Mouse (Mus musculus): ENCODE results near the gene Med12l. TPM values are rescaled to one million over a fixed set of nuclear protein-coding genes. Genes with fewer than 3 reads are reported as not detected.
A peak's percentile ranks its signal among the peaks of the same experiment; 100 is the strongest.

Med12l gene
- total and polyA plus RNA-seq, 2 experiments from 2014 or later, result 2.1 to 19.2 TPM

DNA sequence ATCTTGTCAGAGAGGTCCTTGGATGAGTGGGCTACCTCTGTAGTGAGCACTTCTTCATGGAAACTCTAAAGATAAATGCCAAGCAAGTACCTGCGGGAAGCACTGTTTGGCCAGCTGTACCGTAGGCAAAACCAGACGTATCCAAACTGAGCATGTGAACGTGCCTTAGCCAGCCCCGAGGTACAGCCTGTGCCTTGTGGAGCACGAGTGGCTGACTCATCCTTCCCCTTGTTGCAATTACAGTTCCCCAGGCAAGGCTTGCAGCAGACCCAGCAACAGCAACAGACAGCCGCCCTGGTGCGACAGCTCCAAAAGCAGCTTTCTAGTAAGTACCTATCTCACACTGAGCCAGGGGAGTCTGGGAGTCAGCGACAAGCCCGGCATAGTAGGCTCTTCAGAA lies 307.0 kb downstream of the Med12l start:
- no peaks in the 10 kb centered on the region for H3K4me1 ChIP-seq (ENCODE audit: insufficient read depth)
- no peak for DNase-seq
- H3K27ac ChIP-seq (ENCODE audit: low read depth, low read length), result no peak overlapping the region
- H3K4me3 ChIP-seq (ENCODE audit: low read depth, low read length), result no peak overlapping the region
- no peaks in the 10 kb centered on the region for H3K36me3 ChIP-seq (ENCODE audit: insufficient read depth)
- no peaks in the 10 kb centered on the region for H3K9me3 ChIP-seq (ENCODE audit: low read length)
- H3K9ac ChIP-seq, result no peak overlapping the region
- TF ChIP-seq CTCF (IDR thresholded peaks at IDR 0.05; ENCODE audit: low read depth), result no peak
- no peak for ATAC-seq
- H3K27me3 ChIP-seq (ENCODE audit: insufficient read depth, low read length), result no peaks in the 10 kb centered on the region
- 86% methylated on average over 10 of the region's 10 CpGs for WGBS
- no peak overlapping the region for H3K4me2 ChIP-seq (ENCODE audit: low read depth)

DNA sequence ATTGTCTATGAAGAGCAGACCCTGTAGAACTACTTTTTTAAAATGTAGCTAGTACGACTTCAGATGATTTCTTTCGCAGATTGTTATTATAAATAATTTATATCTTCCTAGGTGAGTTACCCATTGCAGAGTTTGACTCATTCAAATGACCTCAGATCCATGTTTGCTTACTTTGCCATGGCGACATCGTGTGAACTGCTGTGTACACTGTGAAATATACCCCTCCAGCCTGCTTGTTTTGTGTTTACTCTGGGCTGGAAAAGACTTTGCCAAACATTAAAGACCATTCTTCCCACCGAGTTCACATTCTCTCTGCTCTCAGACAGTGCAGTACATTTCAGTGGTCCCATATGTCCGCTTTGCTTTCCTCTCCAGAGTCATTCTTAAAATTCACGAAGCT lies 310.5 kb downstream of the Med12l start:
- no peaks in the 10 kb centered on the region for H3K4me1 ChIP-seq (ENCODE audit: insufficient read depth)
- H3K27ac ChIP-seq (ENCODE audit: low read depth, low read length), result no peak overlapping the region
- no peak overlapping the region for H3K4me3 ChIP-seq (ENCODE audit: low read depth, low read length)
- H3K27me3 ChIP-seq (ENCODE audit: insufficient read depth, low read length), result no peaks in the 10 kb centered on the region
- H3K9me3 ChIP-seq (ENCODE audit: low read length), result no peaks in the 10 kb centered on the region
- 80% methylated on average over 7 of the region's 7 CpGs for WGBS
- peaks cover 5% of the 10 kb centered on the region; the same call in 1 of the 2 replicates for H3K36me3 ChIP-seq (ENCODE audit: insufficient read depth)
- H3K4me2 ChIP-seq (ENCODE audit: low read depth), result no peak overlapping the region
- no peak overlapping the region for H3K9ac ChIP-seq
- TF ChIP-seq CTCF (IDR thresholded peaks at IDR 0.05; ENCODE audit: low read depth), result no peak
- ATAC-seq (no peak), DNase-seq (no peak)

DNA sequence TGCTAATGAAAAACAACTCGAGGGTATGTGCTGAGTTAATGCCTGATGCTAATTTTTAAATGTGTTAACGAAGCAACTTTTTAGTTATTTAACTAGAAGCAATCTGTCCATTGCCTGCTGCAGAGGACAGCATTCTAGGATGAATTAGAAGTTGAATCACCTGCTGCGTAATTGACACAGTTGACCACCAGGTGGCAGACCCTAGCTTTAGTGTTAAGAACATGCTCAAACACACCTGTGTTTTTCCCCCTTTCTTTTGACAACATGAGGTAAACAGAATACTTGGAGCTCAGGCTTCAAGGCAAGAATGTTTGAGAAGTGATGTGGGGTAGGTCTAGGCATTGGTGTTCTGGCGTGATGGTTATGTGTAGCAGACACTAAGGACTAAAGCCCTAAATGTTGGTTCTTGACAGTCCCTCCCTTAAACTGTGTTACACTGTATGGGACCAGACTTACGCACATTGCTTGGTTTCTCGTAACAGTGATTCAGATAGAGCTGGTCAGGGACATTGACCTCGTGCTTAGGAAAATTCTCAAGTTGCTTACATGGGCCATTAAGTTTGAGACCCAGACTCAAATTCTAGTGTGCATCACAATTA lies 315.8 kb downstream of the Med12l start:
- Histone ChIP-seq H3K9ac (no peak overlapping the region), H3K4me3 (ENCODE audit: low read depth, low read length) (no peak overlapping the region), H3K27ac (ENCODE audit: low read depth, low read length) (no peak overlapping the region), H3K36me3 (ENCODE audit: insufficient read depth) (peaks cover 5% of the 10 kb centered on the region; the same call in 1 of the 2 replicates), H3K4me1 (ENCODE audit: insufficient read depth) (no peaks in the 10 kb centered on the region), H3K27me3 (ENCODE audit: insufficient read depth, low read length) (no peaks in the 10 kb centered on the region), H3K4me2 (ENCODE audit: low read depth) (no peak overlapping the region), H3K9me3 (ENCODE audit: low read length) (no peaks in the 10 kb centered on the region)
- ATAC-seq, result peak; percentile 68; the same call in 1 of the 2 replicates
- WGBS, result 44% methylated on average over 7 of the region's 7 CpGs
- DNase-seq, result peak; percentile 72
- peak; percentile 77 for TF ChIP-seq CTCF (IDR thresholded peaks at IDR 0.05; ENCODE audit: low read depth)

DNA sequence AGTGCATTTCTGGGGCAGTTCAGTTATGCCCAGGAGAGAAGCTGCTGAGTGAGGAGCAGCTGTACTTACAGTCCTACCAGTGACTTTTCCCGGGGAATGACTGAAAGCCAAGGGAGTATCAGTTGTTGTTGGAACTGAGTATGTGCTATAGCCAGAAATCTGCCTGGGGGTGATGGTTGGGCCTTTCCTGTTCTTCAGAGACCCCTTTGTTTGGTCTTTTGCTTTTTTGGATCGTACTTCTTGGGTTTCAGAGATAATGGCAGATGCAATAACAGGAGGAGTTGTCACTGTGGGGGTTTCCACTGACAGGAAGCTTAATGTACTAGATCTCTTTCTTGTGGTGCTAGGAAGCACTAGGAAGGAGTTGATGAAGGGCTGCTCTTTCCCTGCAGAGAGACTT lies 322.9 kb downstream of the Med12l start:
- no peaks in the 10 kb centered on the region for H3K4me1 ChIP-seq (ENCODE audit: insufficient read depth)
- no peak for TF ChIP-seq CTCF (IDR thresholded peaks at IDR 0.05; ENCODE audit: low read depth)
- 94% methylated on average over 2 of the region's 2 CpGs for WGBS

DNA sequence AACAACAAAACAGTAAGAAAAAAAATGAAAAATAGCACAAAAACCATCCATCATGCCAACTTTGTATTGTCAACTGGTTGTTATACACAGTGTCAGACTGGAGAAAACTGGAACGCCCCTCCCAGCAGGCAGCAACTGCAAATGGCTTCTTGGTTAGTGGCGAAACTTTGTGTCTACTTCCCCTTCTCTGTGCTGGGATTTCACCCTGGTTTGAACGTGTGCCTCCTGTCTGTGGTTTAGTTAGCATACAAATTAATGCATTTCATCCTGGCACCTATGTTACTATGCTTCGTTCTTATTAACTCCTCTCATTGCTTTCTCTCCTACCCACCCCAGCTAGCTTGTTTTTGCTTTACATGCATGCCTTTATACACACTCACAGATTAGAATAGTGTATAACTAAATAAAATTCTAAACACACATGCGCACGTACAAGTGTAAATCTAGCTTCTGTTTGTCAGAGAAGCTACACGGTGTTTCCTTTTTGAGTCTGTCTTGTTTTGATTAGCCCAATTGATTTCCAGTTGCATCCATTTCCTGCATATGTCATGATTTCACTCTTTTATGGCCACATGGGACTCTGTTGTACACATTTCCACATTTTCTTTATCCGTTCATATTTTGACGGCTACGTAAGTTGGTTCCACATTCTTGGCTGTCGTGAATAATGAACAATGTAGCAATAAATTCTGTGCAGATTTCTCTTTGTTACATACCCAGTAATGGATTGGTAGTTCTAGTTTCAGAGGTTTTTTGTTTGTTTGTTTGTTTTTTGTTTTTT lies 336.2 kb downstream of the Med12l start:
- H3K4me3 ChIP-seq (ENCODE audit: low read depth, low read length), result no peak overlapping the region
- DNase-seq, result no peak
- no peaks in the 10 kb centered on the region for H3K36me3 ChIP-seq (ENCODE audit: insufficient read depth)
- no peaks in the 10 kb centered on the region for H3K27me3 ChIP-seq (ENCODE audit: insufficient read depth, low read length)
- WGBS, result 66% methylated on average over 11 of the region's 11 CpGs
- H3K9me3 ChIP-seq (ENCODE audit: low read length), result no peaks in the 10 kb centered on the region
- ATAC-seq, result no peak
- H3K4me2 ChIP-seq (ENCODE audit: low read depth), result no peak overlapping the region
- TF ChIP-seq CTCF (IDR thresholded peaks at IDR 0.05; ENCODE audit: low read depth), result no peak
- H3K4me1 ChIP-seq (ENCODE audit: insufficient read depth), result peaks cover 6% of the 10 kb centered on the region; the same call in 1 of the 2 replicates
- H3K9ac ChIP-seq, result no peak overlapping the region
- no peak overlapping the region for H3K27ac ChIP-seq (ENCODE audit: low read depth, low read length)

More for the DNA sequence above, 322.9 kb downstream of the Med12l start:
- DNase-seq (no peak), ATAC-seq (no peak)
- no peak overlapping the region for H3K4me2 ChIP-seq (ENCODE audit: low read depth)
- H3K4me3 ChIP-seq (ENCODE audit: low read depth, low read length), result no peak overlapping the region
- no peaks in the 10 kb centered on the region for H3K27me3 ChIP-seq (ENCODE audit: insufficient read depth, low read length)
- no peak overlapping the region for H3K9ac ChIP-seq
- H3K9me3 ChIP-seq (ENCODE audit: low read length), result no peaks in the 10 kb centered on the region
- no peaks in the 10 kb centered on the region for H3K36me3 ChIP-seq (ENCODE audit: insufficient read depth)
- H3K27ac ChIP-seq (ENCODE audit: low read depth, low read length), result no peak overlapping the region

DNA sequence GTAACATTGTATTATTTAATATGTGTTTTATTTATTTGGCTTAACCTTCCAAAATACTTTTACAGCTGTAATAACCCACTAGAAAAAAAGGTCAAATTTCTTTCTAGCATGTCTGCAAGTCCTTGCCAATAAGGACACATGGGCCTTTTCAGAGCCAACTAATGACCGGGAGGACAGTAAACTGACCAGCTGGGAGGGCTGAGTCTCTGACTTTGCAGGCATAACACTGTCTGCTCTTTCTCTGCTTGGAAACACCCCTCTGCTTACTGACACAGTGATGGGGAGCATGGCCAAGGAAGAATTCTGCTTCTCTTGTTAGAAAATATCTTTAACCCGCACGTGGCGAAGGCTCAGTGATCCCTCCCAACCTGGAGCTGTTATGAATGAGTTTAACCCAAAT lies 337.4 kb downstream of the Med12l start:
- H3K9me3 ChIP-seq (ENCODE audit: low read length), result no peaks in the 10 kb centered on the region
- no peaks in the 10 kb centered on the region for H3K27me3 ChIP-seq (ENCODE audit: insufficient read depth, low read length)
- no peak overlapping the region for H3K27ac ChIP-seq (ENCODE audit: low read depth, low read length)
- peak overlapping the region; percentile 74 for H3K4me2 ChIP-seq (ENCODE audit: low read depth)
- H3K4me3 ChIP-seq (ENCODE audit: low read depth, low read length), result peak overlapping the region; percentile 76
- H3K36me3 ChIP-seq (ENCODE audit: insufficient read depth), result no peaks in the 10 kb centered on the region
- peaks cover 6% of the 10 kb centered on the region; the same call in 1 of the 2 replicates for H3K4me1 ChIP-seq (ENCODE audit: insufficient read depth)
- H3K9ac ChIP-seq, result no peak overlapping the region; the same call in 1 of the 2 replicates
- DNase-seq, result no peak
- no peak for ATAC-seq
- 57% methylated on average over 4 of the region's 4 CpGs for WGBS
- no peak for TF ChIP-seq CTCF (IDR thresholded peaks at IDR 0.05; ENCODE audit: low read depth)

All from forebrain, postnatal 0 days (tissue).